Mouse (Mus musculus) G1E (cell line): ENCODE measurements at regions not wholly inside any gene's neighbourhood (a gene's known extent, or its start where the extent isn't known, plus 50 kb on each side); places are given as distances from the start of the nearest gene placed in this dataset.

Experiments used
- CTCF ChIP-seq: IDR thresholded peaks from 2 replicates; pipeline ENCODE4 v1.5.1; 2012; ENCODE audit warnings: low read depth, low read length, inconsistent platforms, mixed read lengths
- GATA1 ChIP-seq: IDR thresholded peaks from 2 replicates; pipeline ENCODE4 v1.6.1; 2012; ENCODE audit warnings: borderline replicate concordance, low read length, inconsistent platforms, mixed read lengths
- GATA2 ChIP-seq: IDR thresholded peaks from 2 replicates; pipeline ENCODE4 v1.6.1; 2012; ENCODE audit warnings: low read depth, low read length, inconsistent platforms, borderline replicate concordance
- POLR2AphosphoS5 ChIP-seq: IDR thresholded peaks from 2 replicates; pipeline ENCODE4 v1.6.1; 2012; ENCODE audit warnings: low read depth, low read length, inconsistent platforms; ENCODE audit not compliant: insufficient replicate concordance
- TAL1 ChIP-seq: conservative IDR thresholded peaks from 2 replicates; pipeline ENCODE4 v1.6.1; 2012; ENCODE audit warnings: low read depth, low read length, inconsistent platforms, mixed read lengths

DNA sequence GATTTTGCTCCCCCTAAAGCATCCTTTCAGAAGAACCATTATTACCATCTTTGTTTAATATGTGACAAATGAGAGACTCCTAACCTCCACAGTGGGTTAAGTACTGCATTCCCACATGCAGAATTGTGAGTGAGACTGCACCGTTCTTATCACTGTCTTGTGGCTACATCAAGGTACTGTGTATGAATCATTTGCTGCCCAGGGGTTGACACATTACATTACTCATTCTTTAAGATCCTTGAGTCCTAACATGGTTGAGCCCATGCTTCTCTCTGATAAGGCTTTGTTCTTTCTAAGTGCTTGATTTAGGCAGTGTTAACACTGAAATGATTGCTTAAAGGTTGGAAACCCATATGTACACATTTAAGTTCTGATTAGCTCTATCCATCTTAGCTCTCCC, 504.2 kb upstream of the Lcorl start:
- TF ChIP-seq CTCF (no peak), GATA1 (no peak), POLR2AphosphoS5 (no peak), TAL1 (no peak), GATA2 (no peak)
